Mouse (Mus musculus) cerebellum, postnatal 36 days (tissue): ENCODE measurements around the gene Lrrc37a.
"Not testable (repeated sequence)": the region's sequence is repeated elsewhere in the genome, so short reads cannot be mapped to it uniquely, and the experiment has no call there.

Experiments
- DNase-seq, 2 experiments: peaks; one replicate each; pipeline ENCODE4 v3.0.0; 2021 to 2022; ENCODE audit warnings: mixed read lengths in 2 of 2

Lrrc37a gene

DNA sequence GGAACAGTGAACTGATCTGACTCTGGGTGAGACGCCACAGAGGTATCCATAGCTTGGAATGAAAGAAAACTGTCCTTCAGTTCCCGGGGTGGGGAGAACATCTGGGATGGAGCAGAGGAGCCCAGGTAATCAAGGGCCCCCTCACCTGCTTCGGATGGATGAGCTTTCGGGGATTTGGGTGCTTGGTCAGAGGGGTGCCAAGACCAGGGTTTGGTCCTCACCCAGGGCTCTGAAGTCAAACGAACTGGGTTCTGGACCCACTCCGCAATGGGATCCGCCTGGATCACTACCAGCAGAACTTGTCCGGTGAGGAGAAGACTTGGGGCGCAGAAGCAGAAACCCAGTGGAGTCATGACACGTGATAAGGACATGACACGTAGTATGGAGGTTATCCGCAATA is at the start of gene Lrrc37a:
TSS of gene Lrrc37a (minus strand) at position 101 of the 400 bp plus-strand sequence.
- DNase-seq = no peak

- DNase-seq = not testable (repeated sequence)
Observed at GRCm38 (mm10) chr11:103534973-103535372, 30.6 kb upstream of the Lrrc37a start.

DNA sequence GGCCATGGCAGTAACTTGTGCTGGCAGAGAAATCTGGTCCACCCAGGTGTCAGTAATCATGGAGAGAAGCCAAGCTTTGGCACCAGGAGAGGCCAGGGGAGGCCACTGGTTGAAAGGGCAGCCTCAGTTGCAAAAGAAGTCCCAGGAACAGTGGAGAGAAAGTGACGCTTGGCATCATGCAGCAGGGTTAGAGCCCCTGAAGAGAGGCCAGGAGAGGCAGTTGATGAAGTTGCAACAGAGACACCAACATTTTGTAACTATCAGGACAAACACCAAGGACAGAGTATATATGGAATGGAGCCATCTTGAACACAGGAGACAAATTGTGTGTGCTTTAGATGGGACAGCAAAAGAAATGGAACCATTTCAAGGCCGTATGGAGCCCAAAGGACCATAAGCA is 7.7 kb upstream of the Lrrc37a start:
- no peak for DNase-seq

- no peak for DNase-seq
Observed at GRCm38 (mm10) chr11:103464443-103464842, 40.0 kb downstream of the Lrrc37a start.

DNA sequence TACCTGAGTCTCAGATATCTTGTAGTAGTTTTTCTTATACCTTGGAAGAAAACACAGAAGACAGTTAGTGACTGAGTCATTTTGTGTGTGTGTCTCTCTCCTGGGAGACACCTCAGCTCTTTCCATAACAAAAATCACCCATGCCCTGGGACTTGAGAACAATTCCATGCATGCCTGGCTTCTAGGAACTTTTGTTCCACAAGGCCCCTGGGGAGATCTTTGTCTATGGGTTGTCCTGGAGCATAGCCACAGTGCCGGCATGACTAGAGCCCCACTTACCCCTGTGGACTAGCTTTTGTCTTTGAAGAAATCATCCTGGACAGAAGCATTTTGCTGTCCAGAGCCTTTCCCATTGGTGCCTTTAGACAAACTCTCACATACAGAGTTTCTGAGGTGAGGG is 53.3 kb downstream of the Lrrc37a start:
- DNase-seq = not testable (repeated sequence)

DNA sequence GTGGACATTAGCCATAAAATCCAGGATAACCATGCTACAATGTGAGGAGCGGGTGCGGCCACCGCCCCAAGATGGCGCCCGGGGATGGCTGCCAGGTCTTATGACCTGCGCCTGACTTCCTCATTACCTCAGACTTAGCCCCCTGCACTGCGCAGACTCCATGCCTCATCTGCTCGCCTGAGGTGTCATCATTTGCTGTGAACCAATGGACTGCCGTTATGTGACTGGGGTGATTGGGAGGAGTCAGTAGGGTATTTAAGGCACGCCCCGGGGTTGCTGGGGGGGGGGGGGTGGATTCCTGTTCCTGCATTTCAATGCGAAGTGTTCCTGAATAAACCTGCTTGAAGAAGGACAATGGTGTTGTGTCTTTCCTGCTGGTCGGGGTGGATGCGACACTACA is 54.7 kb downstream of the Lrrc37a start:
- not testable (repeated sequence) for DNase-seq

DNA sequence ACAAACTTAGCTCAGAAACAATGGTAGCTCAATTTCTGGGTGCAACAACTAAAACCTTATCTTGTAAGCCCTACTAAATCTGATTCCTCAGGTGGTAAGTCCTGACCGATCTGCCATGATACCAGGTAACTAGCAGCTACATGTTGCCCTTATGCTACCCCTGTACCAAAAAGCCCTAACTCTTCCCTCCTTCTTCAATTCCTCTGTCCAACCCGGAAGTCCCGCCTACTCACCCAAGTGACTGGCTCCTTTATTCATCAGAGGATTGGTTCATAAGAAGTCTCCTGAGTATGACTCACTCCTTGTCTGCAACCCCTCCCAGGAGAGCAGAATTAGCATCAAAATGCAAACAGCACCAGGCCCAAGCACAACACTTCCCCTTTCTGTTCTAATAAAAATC is 60.7 kb downstream of the Lrrc37a start:
- no peak for DNase-seq

DNA sequence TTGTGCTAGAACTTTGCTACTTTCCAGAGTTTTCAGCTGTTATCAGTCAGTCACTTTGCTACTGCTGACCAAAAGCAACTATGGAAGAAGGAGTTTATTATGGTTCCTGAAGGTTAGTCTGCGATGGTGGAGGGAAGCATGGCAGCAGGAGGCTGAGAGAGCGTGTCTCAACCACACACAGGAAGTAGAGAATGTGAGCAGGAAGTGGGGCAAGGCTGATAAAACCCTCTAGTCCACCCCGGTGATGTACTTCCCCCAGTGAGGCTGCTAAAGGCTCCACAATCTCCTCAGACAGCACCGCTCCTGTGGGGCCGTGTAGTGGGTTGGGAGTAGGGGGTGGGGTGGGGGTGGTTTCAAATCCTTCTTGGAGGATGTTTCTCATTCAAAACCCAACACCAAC is 68.1 kb downstream of the Lrrc37a start:
- no peak for DNase-seq

GRCm38 (mm10) chr11:103425031-103425430 is 79.4 kb downstream of the Lrrc37a start:
- no peak for DNase-seq

DNA sequence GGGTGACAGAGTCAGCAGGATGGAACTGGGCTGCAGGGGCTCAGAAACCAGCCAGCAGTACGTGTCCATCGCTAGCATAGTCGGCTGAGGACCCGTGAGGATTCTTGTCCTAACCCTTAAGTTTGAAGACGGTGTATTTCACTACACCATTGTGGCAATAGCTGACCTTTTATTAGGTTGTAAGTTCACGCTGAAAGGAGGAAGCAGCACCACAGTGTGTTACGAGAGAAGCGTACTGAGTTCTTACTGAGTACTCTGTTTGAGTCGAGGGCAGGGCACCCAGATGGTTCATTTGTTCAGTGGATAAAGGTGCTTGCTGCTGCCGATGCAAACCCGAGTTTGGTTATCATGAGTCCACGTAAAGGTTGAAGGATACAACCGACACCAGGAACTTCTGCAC is 84.7 kb downstream of the Lrrc37a start:
- no peak for DNase-seq

- no peak for DNase-seq
Observed at GRCm38 (mm10) chr11:103419226-103419625, 85.2 kb downstream of the Lrrc37a start.

DNA sequence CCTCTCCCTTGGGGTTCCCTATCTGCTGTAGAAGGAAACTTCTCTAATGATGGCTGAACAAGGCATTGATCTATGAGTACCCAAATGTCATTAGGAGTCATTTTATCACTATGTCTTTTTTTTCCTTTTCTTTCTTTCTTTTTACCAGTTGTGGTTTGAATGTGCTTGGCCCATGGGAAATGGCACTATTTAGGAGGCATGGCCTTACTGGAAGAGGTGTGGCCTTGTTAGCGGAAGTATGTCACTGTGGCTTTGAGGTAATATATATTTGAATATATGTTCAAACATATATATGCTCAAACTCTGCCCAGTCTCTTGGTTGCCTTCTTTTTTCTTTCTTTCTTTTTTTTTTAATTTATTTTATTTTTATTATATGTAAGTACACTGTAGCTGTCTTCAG is 90.9 kb downstream of the Lrrc37a start:
- DNase-seq = no peak

DNA sequence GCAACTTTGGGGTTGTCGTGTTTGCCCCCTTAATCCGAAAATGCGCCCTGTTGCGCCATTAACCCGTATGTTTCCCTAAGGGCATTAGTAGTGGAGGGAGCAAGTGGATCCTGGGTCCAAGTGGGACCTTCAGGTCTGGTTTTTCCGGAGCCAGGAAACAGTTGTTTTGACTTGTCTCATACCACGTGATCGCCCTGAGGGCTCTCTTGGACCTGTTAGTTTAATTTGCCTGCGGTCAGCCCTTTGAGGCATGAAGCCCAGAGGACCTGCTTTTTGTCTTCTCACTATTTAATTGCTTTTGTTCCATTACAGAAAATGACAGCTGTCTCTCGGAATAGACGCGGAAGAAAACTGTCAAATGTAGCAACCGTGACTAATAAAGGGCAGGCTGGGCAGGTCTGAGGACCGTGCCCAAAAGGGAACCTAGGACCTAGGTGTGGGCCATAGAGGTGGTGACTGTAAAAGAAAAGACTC is 91.4 kb downstream of the Lrrc37a start:
- no peak for DNase-seq

GRCm38 (mm10) chr11:103411981-103412949 is 92.1 kb downstream of the Lrrc37a start, which contains the start of gene Plekhm1:
Gene Plekhm1 (minus strand): TSS chr11:103412687.
- peak; percentile 95 to 97 for DNase-seq

DNA sequence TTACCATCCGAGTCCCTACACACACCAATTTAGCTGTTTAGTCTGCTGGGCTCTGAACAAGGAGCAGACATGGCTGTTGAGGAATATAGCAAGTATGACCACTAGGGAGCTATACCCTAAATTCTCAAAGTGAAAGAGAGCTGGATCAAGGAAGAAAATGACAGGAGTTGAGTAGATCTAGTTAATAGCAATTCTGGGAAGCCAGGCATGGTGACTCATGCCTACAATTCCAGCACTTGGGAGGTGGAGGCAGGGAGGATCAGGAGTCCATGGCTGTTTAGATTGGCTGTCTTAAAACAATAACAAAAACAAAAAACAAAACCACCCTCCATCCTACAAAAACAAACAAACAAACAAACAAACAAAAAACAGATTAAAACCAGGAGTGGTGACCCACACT is 93.1 kb downstream of the Lrrc37a start:
- DNase-seq = no peak

DNA sequence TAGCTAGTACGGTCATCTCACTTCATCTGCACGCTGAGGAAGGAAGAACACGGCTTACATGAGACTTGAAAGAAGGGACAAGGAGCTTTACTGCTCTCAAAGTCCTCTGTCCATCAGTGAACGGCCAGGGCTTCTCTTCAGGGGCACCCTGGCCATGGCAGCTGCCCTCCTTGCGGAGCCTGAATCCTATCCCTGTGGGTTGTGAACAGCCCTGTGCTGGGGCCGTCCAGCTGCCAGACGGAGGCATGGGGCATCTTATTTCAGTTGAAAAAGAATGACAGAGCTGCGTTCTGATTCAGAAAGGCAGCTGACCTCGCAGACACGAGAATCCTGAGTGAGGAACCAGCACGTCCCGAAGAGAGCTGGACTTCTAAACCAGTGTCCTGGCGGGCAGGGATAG is 95.5 kb downstream of the Lrrc37a start:
- DNase-seq = no peak

DNA sequence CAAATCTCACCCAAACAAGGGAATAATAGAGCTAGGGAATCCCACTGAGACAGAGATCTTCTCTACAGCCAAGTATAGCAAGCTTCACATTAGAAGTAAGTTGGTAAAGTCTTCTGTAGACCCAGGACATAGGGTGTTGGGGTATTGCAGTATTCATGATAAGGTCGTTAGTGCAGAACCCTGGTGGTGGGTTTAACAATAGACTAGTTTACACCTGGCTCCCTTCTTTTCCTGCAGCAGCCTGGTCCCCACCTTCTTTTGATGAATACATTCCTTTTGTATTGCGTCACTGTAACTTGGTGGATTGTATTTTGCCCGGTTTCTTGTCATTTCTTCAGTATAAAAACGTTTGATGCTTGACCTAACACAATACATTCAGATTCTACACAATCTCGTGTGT is 97.3 kb downstream of the Lrrc37a start:
- DNase-seq = not testable (repeated sequence)

- no peak for DNase-seq
Observed at GRCm38 (mm10) chr11:103406551-103406950, 97.8 kb downstream of the Lrrc37a start.

DNA sequence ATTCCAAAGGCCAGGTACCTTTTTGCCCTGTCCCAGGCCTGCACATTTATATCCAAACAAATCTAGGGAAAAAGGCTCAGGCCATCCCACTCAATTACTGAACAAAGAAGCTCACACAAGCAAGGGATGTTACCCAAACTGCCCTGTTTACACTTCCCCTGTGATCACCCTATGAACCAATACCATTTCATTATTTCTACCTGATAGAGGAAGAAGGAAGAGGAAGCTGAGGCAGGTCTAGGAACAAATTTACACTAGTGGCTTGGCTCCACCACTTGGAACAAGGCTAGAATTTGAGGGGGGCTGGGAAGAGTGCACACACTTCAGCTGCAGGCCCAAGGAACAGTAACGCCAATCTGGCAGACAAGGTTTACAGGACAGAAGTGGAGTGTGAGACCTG is 98.6 kb downstream of the Lrrc37a start:
- no peak for DNase-seq

DNA sequence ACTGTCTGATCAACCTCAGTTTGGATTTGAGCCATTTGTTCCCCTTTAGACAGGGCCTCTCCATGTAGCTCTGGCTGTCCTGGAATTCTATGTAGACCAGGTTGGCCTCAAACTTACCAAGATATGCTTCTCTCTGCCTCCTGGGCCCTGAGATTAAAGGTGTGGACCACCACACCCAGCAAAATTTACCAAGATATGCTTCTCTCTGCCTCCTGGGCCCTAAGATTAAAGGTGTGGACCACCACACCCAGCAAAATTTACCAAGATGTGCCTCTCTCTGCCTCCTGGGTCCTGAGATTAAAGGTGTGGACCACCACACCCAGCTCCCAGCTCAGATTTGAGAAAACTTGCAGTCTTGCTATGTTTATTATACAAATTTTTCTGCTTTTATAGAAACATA is 99.8 kb downstream of the Lrrc37a start:
- no peak for DNase-seq

DNA sequence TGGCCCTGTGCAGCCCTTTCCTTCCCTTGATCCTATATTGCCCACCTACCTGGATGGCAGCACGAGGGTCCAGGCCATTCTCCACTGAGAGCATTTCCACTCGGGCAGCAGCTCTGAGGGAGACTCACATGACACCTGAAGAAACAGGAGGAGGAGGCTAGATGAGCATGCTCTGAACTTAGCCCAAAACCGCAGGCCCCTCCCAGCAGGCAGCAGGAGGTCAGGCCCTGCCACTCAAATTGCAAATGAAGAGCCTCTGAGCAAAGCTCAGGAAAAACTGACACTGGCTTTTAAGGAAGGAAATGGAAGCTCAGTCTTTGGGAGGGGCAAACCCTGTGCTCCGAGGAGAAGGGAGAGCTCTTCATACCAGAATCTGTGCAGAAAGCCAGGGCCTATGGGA is 100.6 kb downstream of the Lrrc37a start:
- no peak for DNase-seq

DNA sequence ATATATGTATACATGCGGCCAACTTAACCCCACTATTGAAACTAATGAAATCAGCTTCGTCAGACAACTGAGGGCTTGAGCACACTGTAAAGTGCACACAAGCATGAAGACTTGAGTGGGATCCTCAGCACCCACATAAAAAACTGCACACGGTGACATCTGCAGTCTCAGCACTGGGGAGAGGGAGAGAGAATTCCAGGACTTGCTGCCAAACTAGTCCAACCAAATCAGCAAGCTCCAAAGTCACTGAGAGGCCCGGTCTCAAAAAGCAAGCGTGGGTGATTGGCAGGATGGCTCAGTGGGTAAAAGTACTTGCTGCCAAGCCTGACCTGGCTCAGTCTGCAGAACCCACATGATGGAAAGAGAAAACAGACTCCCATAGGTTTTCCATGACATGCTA is 101.7 kb downstream of the Lrrc37a start:
- DNase-seq = no peak

- peak; percentile 51 to 52 for DNase-seq
Observed at GRCm38 (mm10) chr11:103402198-103402597, 102.2 kb downstream of the Lrrc37a start.
